Mouse (Mus musculus): ENCODE measurements around the gene Arhgef19. TPM values are rescaled to one million over a fixed set of nuclear protein-coding genes. Genes with fewer than 3 reads are reported as not detected.

The Arhgef19 gene
- polyA plus RNA-seq, 1 experiment from 2014 or later, result 2.4 TPM

Other genes with a start within 250 kb of the Arhgef19 start
- gene Mfap2, start 229.1 kb upstream of the Arhgef19 start, polyA plus RNA-seq (2016; fragmentation: Nextera tagmentation; extraction: Ambion mirVana), result 40.7 and 46.7 TPM in 2 replicates
- 1.8 and 2.0 TPM in 2 replicates for gene Crocc, start 178.9 kb upstream of the Arhgef19 start, polyA plus RNA-seq (2016; fragmentation: Nextera tagmentation; extraction: Ambion mirVana)
- gene Necap2, start 161.1 kb upstream of the Arhgef19 start, polyA plus RNA-seq (2016; fragmentation: Nextera tagmentation; extraction: Ambion mirVana), result 136 and 143 TPM in 2 replicates
- 0.05 TPM in 1 of 2 replicates, not detected in the other for gene Spata21, start 151.2 kb upstream of the Arhgef19 start, polyA plus RNA-seq (2016; fragmentation: Nextera tagmentation; extraction: Ambion mirVana)
- gene Szrd1, start 99.7 kb upstream of the Arhgef19 start, polyA plus RNA-seq (2016; fragmentation: Nextera tagmentation; extraction: Ambion mirVana), result 21.3 and 22.1 TPM in 2 replicates
- 21.6 and 26.0 TPM in 2 replicates for gene Fbxo42, start 91.6 kb upstream of the Arhgef19 start, polyA plus RNA-seq (2016; fragmentation: Nextera tagmentation; extraction: Ambion mirVana)
- gene Rsg1, start 25.5 kb upstream of the Arhgef19 start, polyA plus RNA-seq (2016; fragmentation: Nextera tagmentation; extraction: Ambion mirVana), result 3.3 and 3.5 TPM in 2 replicates
- 2.1 TPM in 2 replicates for gene Epha2, start 61.7 kb downstream of the Arhgef19 start, polyA plus RNA-seq (2016; fragmentation: Nextera tagmentation; extraction: Ambion mirVana)
- gene Fam131c, start 128.7 kb downstream of the Arhgef19 start, polyA plus RNA-seq (2016; fragmentation: Nextera tagmentation; extraction: Ambion mirVana), result 0.08 and 0.13 TPM in 2 replicates
- gene Clcnka, start 159.2 kb downstream of the Arhgef19 start, polyA plus RNA-seq (2016; fragmentation: Nextera tagmentation; extraction: Ambion mirVana), result not detected in 2 replicates
- gene Clcnkb, start 176.5 kb downstream of the Arhgef19 start, polyA plus RNA-seq (2016; fragmentation: Nextera tagmentation; extraction: Ambion mirVana), result not detected in 2 replicates
- 0.04 and 0.08 TPM in 2 replicates for gene Hspb7, start 181.3 kb downstream of the Arhgef19 start, polyA plus RNA-seq (2016; fragmentation: Nextera tagmentation; extraction: Ambion mirVana)
- not detected in 2 replicates for gene Srarp, start 196.6 kb downstream of the Arhgef19 start, polyA plus RNA-seq (2016; fragmentation: Nextera tagmentation; extraction: Ambion mirVana)
- gene Zbtb17, start 205.2 kb downstream of the Arhgef19 start, polyA plus RNA-seq (2016; fragmentation: Nextera tagmentation; extraction: Ambion mirVana), result 15.6 and 16.8 TPM in 2 replicates